In the genomic region with DNA sequence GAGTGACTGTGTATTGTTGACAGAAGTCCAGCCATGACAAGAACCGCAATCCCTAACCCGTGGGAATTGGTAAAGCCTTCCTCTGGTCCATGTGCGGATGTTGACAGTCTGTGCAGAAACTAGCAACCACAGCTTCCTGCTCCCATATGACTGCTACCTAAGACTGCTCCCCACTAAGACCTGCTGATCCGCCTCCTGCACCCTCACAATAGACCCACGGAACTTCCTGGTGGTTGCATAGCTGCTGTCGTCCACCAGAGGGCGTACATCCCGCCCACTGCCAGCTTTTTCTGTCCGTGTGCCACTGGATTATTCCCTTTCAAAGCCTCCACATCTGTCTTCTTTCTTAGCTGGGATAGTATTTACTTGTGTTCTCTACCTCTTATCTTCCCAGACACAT, we compare ENCODE assay signal across 9 mouse cellular contexts. TPM values are rescaled to one million over a fixed set of nuclear protein-coding genes. Genes with fewer than 3 reads are reported as not detected.
A peak's percentile ranks its signal among the peaks of the same experiment; 100 is the strongest.
DNase-seq lines count a peak whose midpoint lies in the region; ATAC-seq lines count a peak whose summit lies in the region.
"Had no signal": no experiment of that assay in that cellular context is flagged by ENCODE, and none has a peak within 500 bp of the region (broad histone marks: within the 10 kb centered on the region; RNA-seq: fewer than 3 reads in every experiment).

No protein-coding gene starts in this region.

- peak; percentile 57 for DNase-seq in hindbrain, embryonic 11.5 days (ENCODE audit: low spot score)
- peak; percentile 74 to 76 for DNase-seq in B cell, adult 2 months
- DNase-seq in MEL-GATA-1-ER (ENCODE audit: extremely low read depth, low read depth): peak; percentile 46
- DNase-seq in gastrocnemius, postnatal 25 days: peak; percentile 34
- peak; percentile 92 for DNase-seq in naive thymus-derived CD4-positive, alpha-beta T cell, adult 2 months (ENCODE audit: low read depth)
- DNase-seq in cerebellum, adult 8-10 months: no peak
- DNase-seq in kidney, adult 9 months: no peak

- no peaks in the 10 kb centered on the region for H3K9me3 ChIP-seq in hindbrain, embryonic 11.5 days (ENCODE audit: control insufficient read depth, low read length)
- H3K9me3 ChIP-seq in hindbrain, embryonic 13.5 days: peaks cover 8% of the 10 kb centered on the region; the same call in 1 of the 2 replicates

- H3K27me3 ChIP-seq in hindbrain, embryonic 11.5 days (ENCODE audit: control insufficient read depth, insufficient read depth, low read length): no peaks in the 10 kb centered on the region
- 0 out of 2 replicates have a peak, but pooled peaks cover 9% of the 10 kb centered on the region for H3K27me3 ChIP-seq in hindbrain, embryonic 13.5 days
- H3K27me3 ChIP-seq: embryonic facial prominence, embryonic 15.5 days had no signal

- ATAC-seq in hindbrain, embryonic 11.5 days (ENCODE audit: low FRiP score): no peak
- ATAC-seq in hindbrain, embryonic 13.5 days (ENCODE audit: low FRiP score): no peak

- no peak overlapping the region for H3K4me2 ChIP-seq in hindbrain, embryonic 11.5 days (replicated peaks; ENCODE audit: low read depth, low read length)
- H3K4me2 ChIP-seq in hindbrain, embryonic 13.5 days: no peak overlapping the region
- H3K4me2 ChIP-seq: embryonic facial prominence, embryonic 15.5 days had no signal

- 47% methylated on average over 9 of the region's 9 CpGs for WGBS in hindbrain, embryonic 11.5 days
- WGBS in hindbrain, embryonic 13.5 days: 48% methylated on average over 9 of the region's 9 CpGs

- no peaks in the 10 kb centered on the region for H3K4me1 ChIP-seq in hindbrain, embryonic 11.5 days (replicated peaks; ENCODE audit: control insufficient read depth, insufficient read depth, low read length)
- no peaks in the 10 kb centered on the region for H3K4me1 ChIP-seq in hindbrain, embryonic 13.5 days (replicated peaks)
- H3K4me1 ChIP-seq: embryonic facial prominence, embryonic 15.5 days had no signal

- no peak overlapping the region for H3K27ac ChIP-seq in hindbrain, embryonic 11.5 days (ENCODE audit: low read depth, low read length)
- no peak overlapping the region for H3K27ac ChIP-seq in hindbrain, embryonic 13.5 days
- H3K27ac ChIP-seq: embryonic facial prominence, embryonic 15.5 days had no signal

- no peak overlapping the region for H3K9ac ChIP-seq in hindbrain, embryonic 11.5 days (ENCODE audit: low read depth, low read length)
- H3K9ac ChIP-seq in hindbrain, embryonic 13.5 days: no peak overlapping the region
- H3K9ac ChIP-seq: embryonic facial prominence, embryonic 15.5 days had no signal

- H3K4me3 ChIP-seq in hindbrain, embryonic 11.5 days (ENCODE audit: low read depth, low read length): no peak overlapping the region
- H3K4me3 ChIP-seq in hindbrain, embryonic 13.5 days: no peak overlapping the region
- H3K4me3 ChIP-seq: embryonic facial prominence, embryonic 15.5 days had no signal

- no peaks in the 10 kb centered on the region for H3K36me3 ChIP-seq in hindbrain, embryonic 11.5 days (ENCODE audit: control insufficient read depth, insufficient read depth, low read length)
- no peaks in the 10 kb centered on the region for H3K36me3 ChIP-seq in hindbrain, embryonic 13.5 days
- H3K36me3 ChIP-seq: embryonic facial prominence, embryonic 15.5 days had no signal

RNA-seq across cellular contexts. Expression of gene Pik3r5, which starts 14.1 kb away (rescaled TPM):
- 0.73 and 0.74 TPM in 2 replicates for polyA plus RNA-seq in hindbrain, embryonic 11.5 days (2014; fragmentation: Nextera tagmentation; extraction: Ambion mirVana)
- 0.62 and 0.97 TPM in 2 replicates for polyA plus RNA-seq in hindbrain, embryonic 13.5 days (2015; fragmentation: Nextera tagmentation; extraction: Ambion mirVana)
- total RNA-seq in gastrocnemius, postnatal 25 days (2021): under 1 TPM; 0.31 to 0.51 TPM

RNA-seq across cellular contexts. Expression of gene Ntn1, which starts 17.2 kb away (rescaled TPM):
- 7.7 and 11.9 TPM in 2 replicates for polyA plus RNA-seq in hindbrain, embryonic 11.5 days (2014; fragmentation: Nextera tagmentation; extraction: Ambion mirVana)
- 22.3 and 26.4 TPM in 2 replicates for polyA plus RNA-seq in hindbrain, embryonic 13.5 days (2015; fragmentation: Nextera tagmentation; extraction: Ambion mirVana)
- total RNA-seq in gastrocnemius, postnatal 25 days (2021): 1 to 10 TPM; 4.6 to 5.1 TPM

Comparison
In these comparisons a context has a peak if more than half of its experiments do, and no peak if none do; other contexts are left out.
1. DNase-seq: peak in hindbrain, embryonic 11.5 days (single experiment), B cell, adult 2 months (2 of 2), MEL-GATA-1-ER (single experiment), gastrocnemius, postnatal 25 days (single experiment) and naive thymus-derived CD4-positive, alpha-beta T cell, adult 2 months (single experiment); none in cerebellum, adult 8-10 months (single experiment) and kidney, adult 9 months (single experiment).